Mouse (Mus musculus): ENCODE measurements at regions not wholly inside any gene's neighbourhood (a gene's known extent, or its start where the extent isn't known, plus 50 kb on each side); places are given as distances from the start of the nearest gene placed in this dataset.

DNA sequence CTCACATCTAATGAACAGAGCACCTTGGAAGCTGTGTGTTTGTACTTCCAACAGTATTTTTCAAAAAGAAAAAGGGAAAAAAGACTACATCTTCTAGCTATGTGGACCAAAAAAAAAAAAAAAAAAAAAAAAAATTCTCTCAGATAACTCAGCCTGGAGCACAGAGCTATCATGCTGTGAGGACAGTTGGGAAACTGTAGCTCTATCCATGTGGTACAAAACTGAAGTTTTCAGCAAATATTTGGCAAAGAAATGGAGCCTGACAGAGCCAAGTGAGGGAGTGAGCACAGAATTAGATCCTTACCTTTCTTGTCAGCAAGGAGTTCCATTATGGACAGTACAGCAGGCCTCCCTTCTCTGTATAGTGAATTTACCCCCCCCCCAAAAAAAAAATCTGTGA lies 550.2 kb downstream of the Rapgef2 start:
- no peak for DNase-seq (ENCODE audit: low spot score)
- no peak overlapping the region for H3K4me3 ChIP-seq (ENCODE audit: low read depth, low read length)
- ATAC-seq (ENCODE audit: extremely low read depth, insufficient number of reproducible peaks, low FRiP score, poor library complexity, severe bottlenecking): no peak
- no peaks in the 10 kb centered on the region for H3K36me3 ChIP-seq (replicated peaks)
- H3K27me3 ChIP-seq (ENCODE audit: insufficient read depth, low read length): no peaks in the 10 kb centered on the region
- no peaks in the 10 kb centered on the region for H3K9me3 ChIP-seq (replicated peaks)
- TF ChIP-seq GATA1 (IDR thresholded peaks at IDR 0.05; ENCODE audit: borderline replicate concordance, low read length) (no peak), CTCF (IDR thresholded peaks at IDR 0.05; ENCODE audit: low read depth, low read length) (no peak), POLR2AphosphoS5 (IDR thresholded peaks at IDR 0.05; ENCODE audit: insufficient replicate concordance, low read depth, low read length) (no peak), TAL1 (conservative IDR thresholded peaks at IDR 0.05; ENCODE audit: low read depth, low read length) (no peak), GATA2 (IDR thresholded peaks at IDR 0.05; ENCODE audit: borderline replicate concordance, low read depth, low read length) (no peak)
- no peaks in the 10 kb centered on the region for H3K4me1 ChIP-seq (ENCODE audit: insufficient read depth, low read depth, low read length)

DNA sequence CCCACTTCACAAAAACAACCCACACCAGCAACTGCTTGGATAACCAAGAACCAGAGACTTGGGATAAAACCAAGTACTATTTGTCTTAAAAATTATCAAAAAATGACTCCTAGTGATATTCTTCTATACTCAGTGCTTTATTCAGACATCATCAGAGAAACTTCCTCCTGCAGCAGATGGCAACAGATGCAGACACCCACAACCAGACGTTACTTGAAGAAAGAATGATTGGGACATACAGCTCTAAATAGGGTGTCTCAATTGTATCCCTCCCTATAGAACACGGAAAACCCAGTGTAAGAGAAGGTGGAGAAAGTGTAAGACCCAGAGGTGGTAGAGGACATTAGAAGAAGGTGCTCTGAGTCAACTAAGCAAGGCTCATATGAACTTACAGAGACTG lies 569.6 kb downstream of the Rapgef2 start:
- DNase-seq (ENCODE audit: low spot score): no peak
- no peaks in the 10 kb centered on the region for H3K4me1 ChIP-seq (ENCODE audit: insufficient read depth, low read depth, low read length)
- H3K27me3 ChIP-seq (ENCODE audit: insufficient read depth, low read length): no peaks in the 10 kb centered on the region
- H3K4me3 ChIP-seq (ENCODE audit: low read depth, low read length): no peak overlapping the region
- ATAC-seq (ENCODE audit: extremely low read depth, insufficient number of reproducible peaks, low FRiP score, poor library complexity, severe bottlenecking): no peak
- TF ChIP-seq POLR2AphosphoS5 (IDR thresholded peaks at IDR 0.05; ENCODE audit: insufficient replicate concordance, low read depth, low read length): no peak
- no peak for TF ChIP-seq GATA1 (IDR thresholded peaks at IDR 0.05; ENCODE audit: borderline replicate concordance, low read length)
- H3K36me3 ChIP-seq (replicated peaks): no peaks in the 10 kb centered on the region
- no peaks in the 10 kb centered on the region for H3K9me3 ChIP-seq (replicated peaks)

- ATAC-seq (ENCODE audit: extremely low read depth, insufficient number of reproducible peaks, low FRiP score, poor library complexity, severe bottlenecking): no peak
- no peaks in the 10 kb centered on the region for H3K36me3 ChIP-seq (replicated peaks)
- no peak for TF ChIP-seq TAL1 (conservative IDR thresholded peaks at IDR 0.05; ENCODE audit: low read depth, low read length)
- TF ChIP-seq CTCF (IDR thresholded peaks at IDR 0.05; ENCODE audit: low read depth, low read length): no peak
- no peak for TF ChIP-seq GATA2 (IDR thresholded peaks at IDR 0.05; ENCODE audit: borderline replicate concordance, low read depth, low read length)
- no peak for TF ChIP-seq GATA1 (IDR thresholded peaks at IDR 0.05; ENCODE audit: borderline replicate concordance, low read length)
- no peak for TF ChIP-seq POLR2AphosphoS5 (IDR thresholded peaks at IDR 0.05; ENCODE audit: insufficient replicate concordance, low read depth, low read length)
Measured at GRCm38 (mm10) chr3:78707687-78708086, 578.6 kb downstream of the Rapgef2 start.

GRCm38 (mm10) chr3:78698936-78699335 lies 587.4 kb downstream of the Rapgef2 start:
- ATAC-seq (ENCODE audit: extremely low read depth, insufficient number of reproducible peaks, low FRiP score, poor library complexity, severe bottlenecking): no peak
- no peaks in the 10 kb centered on the region for H3K9me3 ChIP-seq (replicated peaks)
- H3K36me3 ChIP-seq (replicated peaks): no peaks in the 10 kb centered on the region
- no peaks in the 10 kb centered on the region for H3K27me3 ChIP-seq (ENCODE audit: insufficient read depth, low read length)
- no peak for TF ChIP-seq CTCF (IDR thresholded peaks at IDR 0.05; ENCODE audit: low read depth, low read length)
- no peak for TF ChIP-seq GATA1 (IDR thresholded peaks at IDR 0.05; ENCODE audit: borderline replicate concordance, low read length)
- no peak for TF ChIP-seq TAL1 (conservative IDR thresholded peaks at IDR 0.05; ENCODE audit: low read depth, low read length)
- no peak for TF ChIP-seq GATA2 (IDR thresholded peaks at IDR 0.05; ENCODE audit: borderline replicate concordance, low read depth, low read length)
- TF ChIP-seq POLR2AphosphoS5 (IDR thresholded peaks at IDR 0.05; ENCODE audit: insufficient replicate concordance, low read depth, low read length): no peak
- H3K4me1 ChIP-seq (ENCODE audit: insufficient read depth, low read depth, low read length): no peaks in the 10 kb centered on the region
- no peak for DNase-seq (ENCODE audit: low spot score)
- no peak overlapping the region for H3K4me3 ChIP-seq (ENCODE audit: low read depth, low read length)

More at GRCm38 (mm10) chr3:78707687-78708086, 578.6 kb downstream of the Rapgef2 start:
- no peaks in the 10 kb centered on the region for H3K4me1 ChIP-seq (ENCODE audit: insufficient read depth, low read depth, low read length)
- H3K27me3 ChIP-seq (ENCODE audit: insufficient read depth, low read length): no peaks in the 10 kb centered on the region
- no peak overlapping the region for H3K4me3 ChIP-seq (ENCODE audit: low read depth, low read length)
- no peaks in the 10 kb centered on the region for H3K9me3 ChIP-seq (replicated peaks)
- no peak for DNase-seq (ENCODE audit: low spot score)

DNA sequence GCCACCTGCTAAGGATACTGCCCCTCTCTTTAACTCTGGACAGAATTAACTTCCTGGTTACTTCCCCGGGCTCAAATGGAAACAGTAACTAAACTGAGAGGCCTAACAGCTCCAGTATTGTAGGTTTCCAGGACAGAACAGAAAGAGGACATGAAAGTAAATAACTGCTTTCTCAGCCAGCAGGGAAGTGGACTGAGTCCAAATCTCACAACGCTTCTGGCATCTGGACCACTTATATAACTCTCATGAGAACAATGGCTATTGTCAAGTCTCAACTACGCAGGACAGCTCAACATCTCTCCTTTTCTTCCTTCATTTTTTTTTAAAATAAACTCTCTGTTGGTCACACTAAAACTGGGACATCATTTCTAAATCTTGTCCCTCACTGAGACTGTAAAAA lies 594.8 kb downstream of the Rapgef2 start:
- ATAC-seq (ENCODE audit: extremely low read depth, insufficient number of reproducible peaks, low FRiP score, poor library complexity, severe bottlenecking) (no peak), DNase-seq (ENCODE audit: low spot score) (no peak)
- H3K36me3 ChIP-seq (replicated peaks): no peaks in the 10 kb centered on the region
- H3K4me1 ChIP-seq (ENCODE audit: insufficient read depth, low read depth, low read length): no peaks in the 10 kb centered on the region
- H3K9me3 ChIP-seq (replicated peaks): no peaks in the 10 kb centered on the region
- H3K4me3 ChIP-seq (ENCODE audit: low read depth, low read length): no peak overlapping the region
- H3K27me3 ChIP-seq (ENCODE audit: insufficient read depth, low read length): no peaks in the 10 kb centered on the region
- TF ChIP-seq POLR2AphosphoS5 (IDR thresholded peaks at IDR 0.05; ENCODE audit: insufficient replicate concordance, low read depth, low read length) (no peak), GATA1 (IDR thresholded peaks at IDR 0.05; ENCODE audit: borderline replicate concordance, low read length) (no peak), CTCF (IDR thresholded peaks at IDR 0.05; ENCODE audit: low read depth, low read length) (no peak), GATA2 (IDR thresholded peaks at IDR 0.05; ENCODE audit: borderline replicate concordance, low read depth, low read length) (no peak), TAL1 (conservative IDR thresholded peaks at IDR 0.05; ENCODE audit: low read depth, low read length) (no peak)

DNA sequence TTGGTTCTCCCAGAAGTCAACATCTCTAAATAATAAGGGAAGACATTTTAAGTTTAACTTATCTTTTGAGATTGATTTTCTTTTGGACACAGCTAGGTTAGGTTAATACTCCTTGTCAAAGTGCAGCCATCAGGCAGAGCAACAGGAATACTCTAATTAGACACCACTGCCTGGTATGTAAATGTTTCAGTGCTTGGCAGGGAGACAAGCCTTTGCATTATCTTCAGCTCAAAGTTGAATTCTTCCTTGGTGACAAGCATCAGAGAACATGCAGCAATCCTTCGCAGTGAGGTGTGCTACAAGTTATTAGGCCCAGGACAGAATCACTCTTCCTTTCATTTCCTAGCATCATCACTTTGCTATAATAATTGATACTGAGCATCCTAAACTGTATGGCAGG lies 608.7 kb downstream of the Rapgef2 start:
- no peak for TF ChIP-seq POLR2AphosphoS5 (IDR thresholded peaks at IDR 0.05; ENCODE audit: insufficient replicate concordance, low read depth, low read length)
- no peak for TF ChIP-seq CTCF (IDR thresholded peaks at IDR 0.05; ENCODE audit: low read depth, low read length)
- no peak for TF ChIP-seq TAL1 (conservative IDR thresholded peaks at IDR 0.05; ENCODE audit: low read depth, low read length)
- TF ChIP-seq GATA2 (IDR thresholded peaks at IDR 0.05; ENCODE audit: borderline replicate concordance, low read depth, low read length): no peak
- no peak for TF ChIP-seq GATA1 (IDR thresholded peaks at IDR 0.05; ENCODE audit: borderline replicate concordance, low read length)
- DNase-seq (ENCODE audit: low spot score) (no peak), ATAC-seq (ENCODE audit: extremely low read depth, insufficient number of reproducible peaks, low FRiP score, poor library complexity, severe bottlenecking) (no peak)
- Histone ChIP-seq H3K36me3 (replicated peaks) (no peaks in the 10 kb centered on the region), H3K9me3 (replicated peaks) (no peaks in the 10 kb centered on the region), H3K4me3 (ENCODE audit: low read depth, low read length) (no peak overlapping the region), H3K27me3 (ENCODE audit: insufficient read depth, low read length) (no peaks in the 10 kb centered on the region), H3K4me1 (ENCODE audit: insufficient read depth, low read depth, low read length) (no peaks in the 10 kb centered on the region)

DNA sequence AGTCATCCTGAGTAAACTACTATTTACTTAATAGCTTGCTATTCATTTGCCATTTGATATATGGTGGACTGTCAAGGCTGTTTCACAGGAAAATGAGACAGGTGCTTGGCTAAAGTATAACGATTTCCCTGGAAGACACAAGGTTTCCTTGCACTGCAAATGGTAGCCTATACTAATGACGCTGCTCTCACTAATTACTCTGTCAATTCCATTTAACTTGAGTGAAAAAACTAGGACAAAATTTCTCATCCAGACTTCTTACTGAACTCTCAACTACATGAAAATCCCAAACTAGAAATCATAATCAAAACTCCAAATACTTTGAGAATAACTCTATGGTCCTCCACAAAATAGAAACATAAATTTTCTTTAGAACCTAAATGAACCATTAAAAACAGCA lies 609.5 kb downstream of the Rapgef2 start:
- Histone ChIP-seq H3K4me3 (ENCODE audit: low read depth, low read length) (no peak overlapping the region), H3K27me3 (ENCODE audit: insufficient read depth, low read length) (no peaks in the 10 kb centered on the region), H3K9me3 (replicated peaks) (no peaks in the 10 kb centered on the region), H3K4me1 (ENCODE audit: insufficient read depth, low read depth, low read length) (no peaks in the 10 kb centered on the region), H3K36me3 (replicated peaks) (no peaks in the 10 kb centered on the region)
- ATAC-seq (ENCODE audit: extremely low read depth, insufficient number of reproducible peaks, low FRiP score, poor library complexity, severe bottlenecking) (no peak), DNase-seq (ENCODE audit: low spot score) (no peak)
- TF ChIP-seq GATA1 (IDR thresholded peaks at IDR 0.05; ENCODE audit: borderline replicate concordance, low read length): no peak
- TF ChIP-seq POLR2AphosphoS5 (IDR thresholded peaks at IDR 0.05; ENCODE audit: insufficient replicate concordance, low read depth, low read length): no peak
- TF ChIP-seq CTCF (IDR thresholded peaks at IDR 0.05; ENCODE audit: low read depth, low read length): no peak
- no peak for TF ChIP-seq TAL1 (conservative IDR thresholded peaks at IDR 0.05; ENCODE audit: low read depth, low read length)
- no peak for TF ChIP-seq GATA2 (IDR thresholded peaks at IDR 0.05; ENCODE audit: borderline replicate concordance, low read depth, low read length)
